Mouse (Mus musculus) liver, postnatal 0 days (tissue): Measurements from ENCODE around the gene Nosip. TPM values are rescaled to one million over a fixed set of nuclear protein-coding genes. Genes with fewer than 3 reads are reported as not detected.

Experiments
- ATAC-seq: fragments of 200-750 bp; cut with Nextera tagmentation; 2 replicates; pipeline ENCODE4 v1.8.0; 2017; ENCODE audit warnings: mild to moderate bottlenecking, moderate library complexity
- DNase-seq: peaks from one replicate; pipeline ENCODE4 v3.0.0-alpha.2; 2016
- H3K27ac ChIP-seq: fragments of 300-500 bp; sonication (generic); 2 replicates; pipeline ENCODE4 v1.5.1; 2014; ENCODE audit warnings: antibody characterized with exemption, moderate library complexity, mild to moderate bottlenecking, low read depth
- H3K27me3 ChIP-seq: fragments of 300-500 bp; sonication (generic); 2 replicates; pipeline ENCODE4 v1.6.1; 2014; ENCODE audit warnings: low read length, control low read depth, mixed read lengths; ENCODE audit not compliant: insufficient read depth
- H3K36me3 ChIP-seq: fragments of 300-500 bp; sonication (generic); replicated peaks from 2 replicates; pipeline ENCODE4 v1.6.1; 2014; ENCODE audit warnings: mild to moderate bottlenecking, control low read depth, low read length, moderate library complexity, mixed read lengths; ENCODE audit not compliant: insufficient read depth
- H3K4me1 ChIP-seq: fragments of 300-500 bp; sonication (generic); 2 replicates; pipeline ENCODE4 v1.6.1; 2014; ENCODE audit warnings: antibody characterized with exemption, mild to moderate bottlenecking, control low read depth; ENCODE audit not compliant: insufficient read depth
- H3K4me2 ChIP-seq: fragments of 300-500 bp; sonication (generic); 2 replicates; pipeline ENCODE4 v1.6.1; 2014; ENCODE audit warnings: low read depth, mild to moderate bottlenecking, low read length, moderate library complexity, mixed read lengths
- H3K4me3 ChIP-seq: fragments of 300-500 bp; sonication (generic); 2 replicates; pipeline ENCODE4 v1.5.1; 2014; ENCODE audit warnings: low read depth, low read length
- H3K9ac ChIP-seq: fragments of 300-500 bp; sonication (generic); replicated peaks from 2 replicates; pipeline ENCODE4 v1.6.1; 2014; ENCODE audit warnings: mild to moderate bottlenecking, moderate library complexity
- H3K9me3 ChIP-seq: fragments of 300-500 bp; sonication (generic); 2 replicates; pipeline ENCODE4 v1.6.1; 2016; ENCODE audit warnings: mild to moderate bottlenecking, control low read depth, low read length, mixed read lengths
- CTCF ChIP-seq: sonication (generic); IDR thresholded peaks from 2 replicates; pipeline ENCODE4 v1.5.1; 2016; ENCODE audit warnings: antibody characterized with exemption, low read depth
- EP300 ChIP-seq: IDR thresholded peaks from 2 replicates; pipeline ENCODE4 v1.6.1; 2016; ENCODE audit warnings: antibody characterized with exemption, low read depth, mild to moderate bottlenecking
- WGBS: fragments of 180-500 bp; shearing (Covaris S2); extraction: QIAGEN DNeasy Blood & Tissue Kit; methylation state at CpG from one replicate; pipeline ENCODE4 v1.1.7; 2014; ENCODE audit not compliant: insufficient replicate concordance; 5-methylcytosine and 5-hydroxymethylcytosine counted together
- polyA plus RNA-seq: library from polyadenylated mRNA; unstranded; fragments of >200 nt; fragmentation: Nextera tagmentation; extraction: Ambion mirVana; gene quantifications from 2 replicates; pipeline ENCODE4 v1.2.1, GENCODE M21; 2015

The Nosip gene
- polyA plus RNA-seq, 1 experiment from 2014 or later = 22.2 TPM

DNA sequence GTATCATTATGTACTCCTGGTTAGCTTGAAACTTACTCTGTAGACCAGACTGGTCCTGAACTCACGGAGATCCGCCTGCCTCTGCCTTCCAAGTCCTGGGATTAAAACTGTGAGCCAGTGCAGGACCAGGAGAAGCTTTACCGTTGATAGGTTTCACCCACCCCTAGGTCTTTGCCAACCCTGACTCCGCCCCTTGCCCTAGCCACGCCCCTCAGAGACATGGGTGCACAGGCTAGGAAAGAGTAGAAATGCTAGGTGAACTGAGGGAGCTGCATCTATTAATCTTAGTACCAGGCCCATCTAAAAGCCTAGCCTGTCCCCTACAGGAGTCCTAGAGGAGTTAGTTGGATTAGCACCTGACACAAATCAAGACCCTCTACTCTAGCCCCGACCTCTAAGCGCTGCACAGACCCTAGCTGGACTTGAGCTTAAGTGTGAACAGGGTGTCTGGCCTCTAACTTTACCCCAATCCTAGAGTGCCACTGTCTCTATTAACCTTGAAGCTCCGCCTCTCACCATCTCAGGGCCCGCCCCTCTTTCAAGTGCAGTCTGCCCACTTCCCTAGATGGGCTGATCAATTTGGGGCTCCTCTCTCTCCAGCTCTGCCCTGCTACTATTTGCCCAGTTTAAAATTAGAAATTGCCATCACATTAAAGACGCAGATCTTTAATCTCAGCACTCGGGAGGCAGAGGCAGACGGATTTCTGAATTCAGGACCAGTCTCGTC lies 28.2 kb downstream of the Nosip start:
- no peak for ATAC-seq
- peak; percentile 56 for DNase-seq

DNA sequence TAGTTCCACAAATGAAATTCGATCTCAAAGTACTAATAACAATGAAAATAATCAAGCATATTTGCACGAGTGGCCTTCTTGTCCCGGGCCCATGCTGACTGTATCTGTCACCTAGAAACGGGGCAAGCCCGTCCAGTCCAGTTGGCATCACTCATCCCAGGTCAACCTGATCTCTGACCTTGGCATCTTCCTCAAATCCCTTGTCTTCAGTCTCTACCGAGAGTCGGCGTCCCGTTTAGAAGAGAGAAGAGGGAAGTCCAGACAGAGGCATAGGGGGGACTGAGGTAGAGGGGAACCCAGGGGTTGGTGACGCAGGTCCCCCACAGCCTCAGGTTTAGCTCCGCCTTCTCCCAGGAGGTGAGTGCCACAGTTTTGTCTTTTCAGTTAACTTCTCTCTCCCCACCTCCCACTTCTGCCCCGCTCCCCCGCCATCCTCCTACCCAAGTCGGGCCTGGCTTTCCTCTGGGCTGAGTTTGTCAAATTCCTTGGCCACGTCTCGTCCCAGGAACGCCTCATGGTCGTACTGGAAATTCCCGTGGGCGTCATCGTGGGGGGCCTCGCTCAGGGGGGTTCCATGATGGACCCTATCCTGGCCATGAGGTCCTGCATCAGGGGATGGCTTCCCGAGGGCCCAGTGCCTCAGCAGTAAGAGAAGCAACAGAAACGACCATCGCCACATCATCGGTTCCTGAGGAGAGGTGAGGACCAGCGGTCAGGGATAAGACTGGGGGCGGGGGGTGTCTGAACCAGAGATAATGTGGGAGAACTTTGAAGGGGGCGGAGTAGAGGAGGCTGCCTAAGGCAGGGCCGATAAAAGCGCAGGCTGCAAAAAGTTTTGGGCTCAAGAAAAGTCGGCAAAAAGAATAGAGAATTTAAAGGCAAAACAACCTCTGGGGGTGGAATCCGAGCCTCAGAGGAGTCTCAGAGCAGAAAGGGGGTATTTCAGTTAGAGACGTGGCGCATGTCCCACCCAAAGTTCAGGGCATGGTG lies 29.1 kb downstream of the Nosip start:
- Histone ChIP-seq H3K9ac (peak overlapping the region; percentile 43), H3K36me3 (no peaks in the 10 kb centered on the region; the same call in 1 of the 2 replicates), H3K4me1 (peaks cover 12% of the 10 kb centered on the region; the same call in 1 of the 2 replicates), H3K27ac (peak overlapping the region; percentile 2; the same call in 1 of the 2 replicates), H3K27me3 (no peaks in the 10 kb centered on the region), H3K9me3 (no peaks in the 10 kb centered on the region), H3K4me3 (peak overlapping the region; percentile 31), H3K4me2 (peak overlapping the region; percentile 67)
- 20% methylated on average over 35 of the region's 35 CpGs for WGBS
- DNase-seq = no peak
- TF ChIP-seq CTCF (no peak), EP300 (no peak)
- ATAC-seq = peak; percentile 20; the same call in 1 of the 2 replicates

More for the DNA sequence above, 28.2 kb downstream of the Nosip start:
- TF ChIP-seq EP300 = no peak
- TF ChIP-seq CTCF = no peak
- peaks cover 12% of the 10 kb centered on the region; the same call in 1 of the 2 replicates for H3K4me1 ChIP-seq
- no peak overlapping the region for H3K4me3 ChIP-seq
- no peaks in the 10 kb centered on the region; the same call in 1 of the 2 replicates for H3K36me3 ChIP-seq
- H3K4me2 ChIP-seq = no peak overlapping the region
- no peaks in the 10 kb centered on the region for H3K27me3 ChIP-seq
- 63% methylated on average over 13 of the region's 13 CpGs for WGBS
- 0 out of 2 replicates have a peak overlapping the region, but pooled peaks have one; percentile 43 for H3K9ac ChIP-seq
- no peaks in the 10 kb centered on the region for H3K9me3 ChIP-seq
- no peak overlapping the region for H3K27ac ChIP-seq

DNA sequence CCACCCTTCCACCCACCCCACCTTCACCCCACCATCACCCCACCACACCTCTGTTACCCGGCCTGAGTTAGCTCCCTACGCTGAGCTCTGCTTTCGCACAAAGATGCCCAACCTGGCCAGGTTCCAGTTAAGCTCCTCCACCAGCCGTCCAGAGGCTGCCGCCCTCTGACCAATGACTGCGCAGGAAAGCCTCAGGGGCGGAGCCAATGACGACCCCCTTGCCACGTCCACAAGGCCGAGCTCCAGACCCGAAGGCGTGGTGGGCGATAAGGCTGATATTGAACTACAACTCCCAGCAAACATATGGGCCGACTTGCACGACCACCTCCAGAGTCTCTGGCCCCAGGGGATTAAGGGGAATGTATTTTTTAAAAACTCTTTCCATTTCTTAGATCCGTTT lies 29.8 kb downstream of the Nosip start, which contains the start of gene Rcn3:
TSS of gene Rcn3 (minus strand) at position 174 of the 400 bp plus-strand sequence.
- ATAC-seq = peak; percentile 63
- DNase-seq = peak; percentile 74
- WGBS = under 1% methylated on average over 16 of the region's 16 CpGs

DNA sequence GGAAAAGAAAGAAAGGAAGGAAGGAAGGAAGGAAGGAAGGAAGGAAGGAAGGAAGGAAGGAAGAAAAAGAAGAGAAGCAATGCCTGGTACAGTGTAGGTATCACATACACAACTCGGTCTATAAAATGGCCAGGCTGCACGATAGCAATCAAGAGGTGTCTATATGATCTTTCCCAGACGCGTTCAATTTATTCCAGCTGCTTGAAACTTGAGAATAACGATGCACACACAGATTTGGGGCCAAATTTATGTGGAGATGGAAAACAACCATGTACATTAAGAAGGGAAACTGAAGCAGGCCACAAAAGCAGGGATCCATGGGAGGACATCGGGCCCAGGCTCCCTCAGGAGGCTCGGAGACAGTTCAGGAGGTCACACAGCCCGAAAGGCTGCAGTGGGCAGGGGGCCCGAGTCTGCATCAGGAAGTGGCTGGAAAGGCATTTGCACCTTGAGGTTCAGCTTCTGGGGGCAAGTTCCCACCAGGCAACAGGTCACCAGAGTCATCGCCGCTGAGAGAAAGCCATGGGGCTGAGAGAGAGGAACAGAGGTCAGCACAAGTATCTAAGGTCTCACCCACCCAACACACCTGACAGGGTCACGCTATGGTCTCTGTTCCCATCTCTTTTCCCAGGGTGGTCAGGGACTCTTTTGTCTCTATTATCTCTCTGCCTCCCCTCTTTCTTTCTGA lies 30.7 kb downstream of the Nosip start:
- Histone ChIP-seq H3K36me3 (no peaks in the 10 kb centered on the region; the same call in 1 of the 2 replicates), H3K27ac (no peak overlapping the region), H3K9me3 (no peaks in the 10 kb centered on the region), H3K4me1 (peaks cover 12% of the 10 kb centered on the region; the same call in 1 of the 2 replicates), H3K9ac (no peak overlapping the region), H3K27me3 (no peaks in the 10 kb centered on the region), H3K4me2 (no peak overlapping the region), H3K4me3 (no peak overlapping the region)
- 56% methylated on average over 12 of the region's 12 CpGs for WGBS
- no peak for ATAC-seq
- TF ChIP-seq CTCF = no peak
- no peak for TF ChIP-seq EP300
- no peak for DNase-seq

More for the DNA sequence above, 29.8 kb downstream of the Nosip start, which contains the start of gene Rcn3:
- Histone ChIP-seq H3K4me1 (peaks cover 12% of the 10 kb centered on the region; the same call in 1 of the 2 replicates), H3K9me3 (no peaks in the 10 kb centered on the region), H3K4me3 (peak within 1 kb of the TSS; percentile 31), H3K36me3 (no peaks in the 10 kb centered on the region; the same call in 1 of the 2 replicates), H3K27ac (peak within 1 kb of the TSS; percentile 2; the same call in 1 of the 2 replicates), H3K9ac (peak within 1 kb of the TSS; percentile 43), H3K27me3 (no peaks in the 10 kb centered on the region), H3K4me2 (peak within 1 kb of the TSS; percentile 67)
- TF ChIP-seq EP300 (no peak), CTCF (no peak)

DNA sequence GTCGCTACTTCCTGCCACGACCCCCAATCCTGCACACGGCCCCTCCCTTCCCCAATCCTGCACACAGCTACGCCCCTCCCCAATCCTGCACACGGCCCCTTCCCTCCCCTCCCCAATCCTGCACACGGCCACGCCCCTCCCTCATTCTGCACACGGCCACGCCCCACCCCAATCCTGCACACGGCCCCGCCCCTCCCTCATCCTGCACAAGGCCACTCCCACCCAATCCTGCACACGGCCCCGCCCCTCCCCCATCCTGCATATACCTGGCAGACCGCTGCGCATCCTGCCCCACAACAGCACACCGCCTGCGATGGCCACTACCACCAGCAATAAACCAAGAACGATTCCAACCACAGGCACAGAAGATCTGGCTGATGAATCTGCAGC lies 31.3 kb downstream of the Nosip start:
- DNase-seq = no peak
- no peaks in the 10 kb centered on the region; the same call in 1 of the 2 replicates for H3K36me3 ChIP-seq

More for the DNA sequence above, 31.3 kb downstream of the Nosip start:
- H3K27ac ChIP-seq = no peak overlapping the region
- no peaks in the 10 kb centered on the region for H3K27me3 ChIP-seq
- H3K4me1 ChIP-seq = peaks cover 12% of the 10 kb centered on the region; the same call in 1 of the 2 replicates
- WGBS = 40% methylated on average over 18 of the region's 18 CpGs
- no peak overlapping the region for H3K4me2 ChIP-seq
- TF ChIP-seq EP300 = no peak
- no peak for TF ChIP-seq CTCF
- H3K9me3 ChIP-seq = no peaks in the 10 kb centered on the region
- no peak overlapping the region for H3K4me3 ChIP-seq
- no peak overlapping the region for H3K9ac ChIP-seq
- ATAC-seq = peak; percentile 7; the same call in 1 of the 2 replicates
